Mouse (Mus musculus): ENCODE data around the gene C1qtnf4. TPM values are rescaled to one million over a fixed set of nuclear protein-coding genes. Genes with fewer than 3 reads are reported as not detected.

C1qtnf4 gene
- polyA plus RNA-seq, 1 experiment, result 1.7 TPM

GRCm38 (mm10) chr2:90870136-90870601, 15.5 kb upstream of the C1qtnf4 start:
- H3K4me3 ChIP-seq (ENCODE audit: extremely low read depth, insufficient read depth, insufficient read length), result no peak overlapping the region
- TF ChIP-seq CTCF (IDR thresholded peaks at IDR 0.05; ENCODE audit: extremely low read depth, insufficient read depth, insufficient read length, insufficient replicate concordance) (no peak), POLR2A (IDR thresholded peaks at IDR 0.05; ENCODE audit: low read depth, low read length) (no peak)
- no peaks in the 10 kb centered on the region for H3K27me3 ChIP-seq (ENCODE audit: control insufficient read depth, insufficient read depth, low read length)
- H3K4me1 ChIP-seq (ENCODE audit: control insufficient read depth, insufficient read depth, insufficient read length), result no peaks in the 10 kb centered on the region
- DNase-seq (ENCODE audit: low read depth in 1 of 2, low spot score in 2 of 2), result no peak
- H3K27ac ChIP-seq (ENCODE audit: insufficient read depth, low read length), result no peak overlapping the region
- peaks cover 6% of the 10 kb centered on the region; the same call in 1 of the 2 replicates for H3K36me3 ChIP-seq (ENCODE audit: control insufficient read depth, insufficient read depth, low read length)
- 69% methylated on average over 4 of the region's 4 CpGs for WGBS

- Histone ChIP-seq H3K36me3 (ENCODE audit: control insufficient read depth, insufficient read depth, low read length) (no peaks in the 10 kb centered on the region), H3K27ac (ENCODE audit: insufficient read depth, low read length) (no peak overlapping the region), H3K4me1 (ENCODE audit: control insufficient read depth, insufficient read depth, insufficient read length) (no peaks in the 10 kb centered on the region), H3K4me3 (ENCODE audit: extremely low read depth, insufficient read depth, insufficient read length) (no peak overlapping the region), H3K27me3 (ENCODE audit: control insufficient read depth, insufficient read depth, low read length) (no peaks in the 10 kb centered on the region)
- no peak for DNase-seq (ENCODE audit: low read depth in 1 of 2, low spot score in 2 of 2)
- WGBS, result 42% methylated on average over 8 of the region's 8 CpGs
- TF ChIP-seq CTCF (IDR thresholded peaks at IDR 0.05; ENCODE audit: extremely low read depth, insufficient read depth, insufficient read length, insufficient replicate concordance), result no peak
- no peak for TF ChIP-seq POLR2A (IDR thresholded peaks at IDR 0.05; ENCODE audit: low read depth, low read length)
Measured at GRCm38 (mm10) chr2:90871180-90871961, 14.3 kb upstream of the C1qtnf4 start.

- Histone ChIP-seq H3K36me3 (ENCODE audit: control insufficient read depth, insufficient read depth, low read length) (no peaks in the 10 kb centered on the region), H3K27ac (ENCODE audit: insufficient read depth, low read length) (no peak overlapping the region), H3K4me3 (ENCODE audit: extremely low read depth, insufficient read depth, insufficient read length) (no peak overlapping the region), H3K27me3 (ENCODE audit: control insufficient read depth, insufficient read depth, low read length) (no peaks in the 10 kb centered on the region), H3K4me1 (ENCODE audit: control insufficient read depth, insufficient read depth, insufficient read length) (no peaks in the 10 kb centered on the region)
- WGBS, result 84% methylated on average over 1 of the region's 1 CpGs
- no peak for TF ChIP-seq POLR2A (IDR thresholded peaks at IDR 0.05; ENCODE audit: low read depth, low read length)
- TF ChIP-seq CTCF (IDR thresholded peaks at IDR 0.05; ENCODE audit: extremely low read depth, insufficient read depth, insufficient read length, insufficient replicate concordance), result no peak
- DNase-seq (ENCODE audit: low read depth in 1 of 2, low spot score in 2 of 2), result no peak
Measured at GRCm38 (mm10) chr2:90874025-90874424, 11.6 kb upstream of the C1qtnf4 start.

- WGBS, result 44% methylated on average over 2 of the region's 2 CpGs
- Histone ChIP-seq H3K4me1 (ENCODE audit: control insufficient read depth, insufficient read depth, insufficient read length) (no peaks in the 10 kb centered on the region), H3K4me3 (ENCODE audit: extremely low read depth, insufficient read depth, insufficient read length) (no peak overlapping the region), H3K36me3 (ENCODE audit: control insufficient read depth, insufficient read depth, low read length) (no peaks in the 10 kb centered on the region), H3K27ac (ENCODE audit: insufficient read depth, low read length) (no peak overlapping the region), H3K27me3 (ENCODE audit: control insufficient read depth, insufficient read depth, low read length) (no peaks in the 10 kb centered on the region)
- no peak for DNase-seq (ENCODE audit: low read depth in 1 of 2, low spot score in 2 of 2)
- TF ChIP-seq POLR2A (IDR thresholded peaks at IDR 0.05; ENCODE audit: low read depth, low read length), result no peak
- no peak for TF ChIP-seq CTCF (IDR thresholded peaks at IDR 0.05; ENCODE audit: extremely low read depth, insufficient read depth, insufficient read length, insufficient replicate concordance)
Measured at GRCm38 (mm10) chr2:90875239-90875638, 10.4 kb upstream of the C1qtnf4 start.

- no peak overlapping the region for H3K27ac ChIP-seq (ENCODE audit: insufficient read depth, low read length)
- WGBS, result 56% methylated on average over 5 of the region's 5 CpGs
- TF ChIP-seq CTCF (IDR thresholded peaks at IDR 0.05; ENCODE audit: extremely low read depth, insufficient read depth, insufficient read length, insufficient replicate concordance) (no peak), POLR2A (IDR thresholded peaks at IDR 0.05; ENCODE audit: low read depth, low read length) (no peak)
Measured at GRCm38 (mm10) chr2:90877584-90878259, 7.9 kb upstream of the C1qtnf4 start.

GRCm38 (mm10) chr2:90879419-90879818, 6.2 kb upstream of the C1qtnf4 start:
- TF ChIP-seq POLR2A (IDR thresholded peaks at IDR 0.05; ENCODE audit: low read depth, low read length), result no peak
- TF ChIP-seq CTCF (IDR thresholded peaks at IDR 0.05; ENCODE audit: extremely low read depth, insufficient read depth, insufficient read length, insufficient replicate concordance), result no peak
- Histone ChIP-seq H3K4me1 (ENCODE audit: control insufficient read depth, insufficient read depth, insufficient read length) (no peaks in the 10 kb centered on the region), H3K27ac (ENCODE audit: insufficient read depth, low read length) (no peak overlapping the region), H3K36me3 (ENCODE audit: control insufficient read depth, insufficient read depth, low read length) (no peaks in the 10 kb centered on the region), H3K27me3 (ENCODE audit: control insufficient read depth, insufficient read depth, low read length) (0 out of 2 replicates have a peak, but pooled peaks cover under 1% of the 10 kb centered on the region), H3K4me3 (ENCODE audit: extremely low read depth, insufficient read depth, insufficient read length) (no peak overlapping the region)
- DNase-seq (ENCODE audit: low read depth in 1 of 2, low spot score in 2 of 2), result no peak

More at GRCm38 (mm10) chr2:90877584-90878259, 7.9 kb upstream of the C1qtnf4 start:
- H3K4me3 ChIP-seq (ENCODE audit: extremely low read depth, insufficient read depth, insufficient read length), result no peak overlapping the region
- no peaks in the 10 kb centered on the region for H3K4me1 ChIP-seq (ENCODE audit: control insufficient read depth, insufficient read depth, insufficient read length)
- no peaks in the 10 kb centered on the region for H3K27me3 ChIP-seq (ENCODE audit: control insufficient read depth, insufficient read depth, low read length)
- DNase-seq (ENCODE audit: low read depth in 1 of 2, low spot score in 2 of 2), result no peak
- no peaks in the 10 kb centered on the region for H3K36me3 ChIP-seq (ENCODE audit: control insufficient read depth, insufficient read depth, low read length)
